Mouse (Mus musculus) MEL (cell line): ENCODE data around the gene Ncoa7. TPM values are rescaled to one million over a fixed set of nuclear protein-coding genes. Genes with fewer than 3 reads are reported as not detected.

ENCODE experiments used
- DNase-seq: peaks from one replicate; pipeline ENCODE4 v3.0.0; 2011; ENCODE audit warnings: low read depth, low spot score
- H3K27ac ChIP-seq: 2 replicates; pipeline ENCODE4 v1.5.1; 2012; ENCODE audit warnings: low read depth, mild to moderate bottlenecking, control low read depth, low read length, moderate library complexity; ENCODE audit not compliant: control insufficient read depth
- H3K27me3 ChIP-seq, 2 experiments: fragments of 150-350 bp in 1 of 2; sonication (generic) in 1 of 2; 2 replicates each; pipeline ENCODE4 v1.6.1; 2012; ENCODE audit warnings: low read length in 2 of 2, mild to moderate bottlenecking in 2 of 2, improper control_type of control experiment in 1 of 2, moderate library complexity in 1 of 2; ENCODE audit not compliant: insufficient read depth in 2 of 2, control insufficient read depth in 1 of 2
- H3K36me3 ChIP-seq, 2 experiments: 2 replicates each; pipeline ENCODE4 v1.6.1; 2012 to 2014; ENCODE audit warnings: low read length in 2 of 2, improper control_type of control experiment in 1 of 2, inconsistent platforms in 1 of 2, mild to moderate bottlenecking in 1 of 2; ENCODE audit not compliant: insufficient read depth in 2 of 2, control insufficient read depth in 1 of 2
- H3K4me1 ChIP-seq, 2 experiments: fragments of 150-350 bp in 1 of 2; sonication (generic) in 1 of 2; 2 replicates each; pipeline ENCODE4 v1.6.1; 2012; ENCODE audit warnings: low read length in 2 of 2, improper control_type of control experiment in 1 of 2, mild to moderate bottlenecking in 1 of 2; ENCODE audit not compliant: insufficient read depth in 2 of 2, control insufficient read depth in 1 of 2
- H3K4me3 ChIP-seq, 2 experiments: fragments of 150-350 bp in 1 of 2; sonication (generic) in 1 of 2; 2 replicates each; pipeline ENCODE4 v1.5.1; 2012; ENCODE audit warnings: low read depth in 2 of 2, low read length in 2 of 2, mild to moderate bottlenecking in 2 of 2, moderate library complexity in 2 of 2, control low read depth in 1 of 2, improper control_type of control experiment in 1 of 2; ENCODE audit not compliant: control insufficient read depth in 1 of 2, insufficient read depth in 1 of 2
- H3K79me2 ChIP-seq: 2 replicates; pipeline ENCODE4 v1.6.1; 2012; ENCODE audit warnings: mild to moderate bottlenecking, low read length, moderate library complexity; ENCODE audit not compliant: control insufficient read depth, poor library complexity, insufficient read depth
- H3K9ac ChIP-seq: 2 replicates; pipeline ENCODE4 v1.6.1; 2012; ENCODE audit warnings: low read depth, mild to moderate bottlenecking, control low read depth, low read length, moderate library complexity; ENCODE audit not compliant: control insufficient read depth, poor library complexity, severe bottlenecking
- H3K9me3 ChIP-seq: fragments of 150-350 bp; sonication (generic); replicated peaks from 2 replicates; pipeline ENCODE4 v1.6.1; 2012; ENCODE audit warnings: mild to moderate bottlenecking, low read length, improper control_type of control experiment, moderate library complexity; ENCODE audit not compliant: insufficient read depth
- CHD1 ChIP-seq: IDR thresholded peaks from 2 replicates; pipeline ENCODE4 v1.6.1; 2012; ENCODE audit warnings: low read depth, mild to moderate bottlenecking, inconsistent platforms, low read length, improper control_type of control experiment
- CTCF ChIP-seq, 3 experiments: IDR thresholded peaks in 2 of 3; conservative IDR thresholded peaks in 1 of 3; 2 replicates each; pipeline ENCODE4 v1.5.1; 2011 to 2012; ENCODE audit warnings: low read length in 3 of 3, low read depth in 2 of 3, mild to moderate bottlenecking in 2 of 3, improper control_type of control experiment in 1 of 3, inconsistent platforms in 1 of 3, mixed read lengths in 1 of 3, moderate library complexity in 1 of 3; ENCODE audit not compliant: control insufficient read depth in 1 of 3, insufficient read depth in 1 of 3, poor library complexity in 1 of 3, severe bottlenecking in 1 of 3
- ELF1 ChIP-seq: IDR thresholded peaks from 2 replicates; pipeline ENCODE4 v1.6.1; 2014; ENCODE audit warnings: low read depth, mild to moderate bottlenecking, inconsistent platforms, low read length, improper control_type of control experiment, moderate library complexity
- ETS1 ChIP-seq: IDR thresholded peaks from 2 replicates; pipeline ENCODE4 v1.6.1; 2012; ENCODE audit warnings: low read depth, mild to moderate bottlenecking, inconsistent platforms, low read length, improper control_type of control experiment, moderate library complexity
- GATA1 ChIP-seq: IDR thresholded peaks from 2 replicates; pipeline ENCODE4 v1.6.1; 2011; ENCODE audit warnings: low read depth, low read length, improper control_type of control experiment
- JUND ChIP-seq: IDR thresholded peaks from 2 replicates; pipeline ENCODE4 v1.6.1; 2011; ENCODE audit warnings: low read depth, mild to moderate bottlenecking, improper control_type of control experiment, low read length
- KAT2A ChIP-seq: conservative IDR thresholded peaks from 2 replicates; pipeline ENCODE4 v1.6.1; 2012; ENCODE audit warnings: low read depth, low read length, improper control_type of control experiment, inconsistent platforms
- MAFK ChIP-seq: IDR thresholded peaks from 2 replicates; pipeline ENCODE4 v1.6.1; 2011; ENCODE audit warnings: low read depth, mild to moderate bottlenecking, low read length, improper control_type of control experiment, borderline replicate concordance
- MAX ChIP-seq: IDR thresholded peaks from 2 replicates; pipeline ENCODE4 v1.6.1; 2011; ENCODE audit warnings: low read length, improper control_type of control experiment
- MEF2A ChIP-seq: IDR thresholded peaks from 2 replicates; pipeline ENCODE4 v1.6.1; 2014; ENCODE audit warnings: low read depth, mild to moderate bottlenecking, inconsistent platforms, low read length, improper control_type of control experiment; ENCODE audit not compliant: poor library complexity, insufficient replicate concordance, severe bottlenecking; ENCODE audit errors: extremely low read depth
- MYC ChIP-seq: IDR thresholded peaks from 2 replicates; pipeline ENCODE4 v1.6.1; 2011; ENCODE audit warnings: low read depth, mild to moderate bottlenecking, low read length, improper control_type of control experiment, moderate library complexity
- POLR2AphosphoS5 ChIP-seq: IDR thresholded peaks from 2 replicates; pipeline ENCODE4 v1.6.1; 2012; ENCODE audit warnings: low read depth, borderline replicate concordance, mild to moderate bottlenecking, inconsistent platforms, low read length, moderate library complexity, mixed read lengths
- RAD21 ChIP-seq: IDR thresholded peaks from 2 replicates; pipeline ENCODE4 v1.6.1; 2011; ENCODE audit warnings: mild to moderate bottlenecking, low read depth, low read length, improper control_type of control experiment
- RCOR1 ChIP-seq: IDR thresholded peaks from 2 replicates; pipeline ENCODE4 v1.6.1; 2012; ENCODE audit warnings: low read depth, mild to moderate bottlenecking, inconsistent platforms, low read length, improper control_type of control experiment
- SMC3 ChIP-seq: IDR thresholded peaks from 2 replicates; pipeline ENCODE4 v1.6.1; 2011; ENCODE audit warnings: low read depth, low read length, improper control_type of control experiment
- TBP ChIP-seq: IDR thresholded peaks from 2 replicates; pipeline ENCODE4 v1.8.0; 2011; ENCODE audit warnings: low read depth, low read length, improper control_type of control experiment
- polyA plus RNA-seq, 2 experiments: library from polyadenylated mRNA; stranded (reverse) in 1 of 2; unstranded in 1 of 2; fragments of >175 nt in 1 of 2; fragments of >200 nt in 1 of 2; gene quantifications; 2 replicates each; pipeline versions ENCODE4 v1.2.1 to v1.2.4; 2012; ENCODE audit warnings: low replicate concordance in 2 of 2, low read depth in 1 of 2; ENCODE audit not compliant: insufficient read length in 2 of 2, insufficient read depth in 1 of 2, missing spikeins in 1 of 2
- total RNA-seq: library from RNA; depleted of rRNA; stranded (reverse); fragments of 300-350 nt; gene quantifications from 2 replicates; pipeline ENCODE4 v1.2.3, GENCODE M21; 2012

The Ncoa7 gene
- total and polyA plus RNA-seq, 3 experiments: 1.7 to 64.9 (median 4.2) TPM

DNA sequence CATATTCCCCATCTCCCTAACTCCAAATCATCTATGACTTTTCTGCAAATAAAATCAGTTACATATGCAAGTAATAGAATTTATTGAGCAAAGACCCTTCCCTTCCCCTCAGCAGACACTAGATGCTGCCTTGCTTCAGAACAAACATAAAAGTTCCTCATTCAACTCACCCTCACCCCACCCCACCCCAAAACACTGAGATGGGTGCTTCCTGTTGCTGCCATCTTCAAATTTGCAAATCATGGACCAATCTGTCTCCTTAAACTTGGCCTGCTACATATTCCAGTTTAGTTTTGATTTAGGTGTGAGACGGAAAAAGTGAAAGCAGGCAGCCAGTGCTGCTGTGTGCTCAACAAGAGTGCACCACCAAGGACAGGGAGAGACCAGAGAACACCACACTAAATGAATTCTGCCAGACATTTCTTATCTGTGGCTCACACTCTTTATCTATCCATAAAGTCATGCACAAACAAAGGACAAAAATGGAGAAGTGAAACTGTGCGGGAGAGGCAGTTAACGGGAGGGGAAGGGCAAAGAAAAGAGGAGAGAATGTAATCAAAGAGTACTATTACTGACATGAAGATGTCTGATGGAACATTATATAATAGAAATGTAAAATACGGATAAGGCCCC, 48.2 kb downstream of the Ncoa7 start (continued):
- TF ChIP-seq ELF1 (peak; percentile 39; the same call in 1 of the 2 replicates), KAT2A (no peak), RAD21 (no peak), MAFK (peak; percentile 60; the same call in 1 of the 2 replicates)

DNA sequence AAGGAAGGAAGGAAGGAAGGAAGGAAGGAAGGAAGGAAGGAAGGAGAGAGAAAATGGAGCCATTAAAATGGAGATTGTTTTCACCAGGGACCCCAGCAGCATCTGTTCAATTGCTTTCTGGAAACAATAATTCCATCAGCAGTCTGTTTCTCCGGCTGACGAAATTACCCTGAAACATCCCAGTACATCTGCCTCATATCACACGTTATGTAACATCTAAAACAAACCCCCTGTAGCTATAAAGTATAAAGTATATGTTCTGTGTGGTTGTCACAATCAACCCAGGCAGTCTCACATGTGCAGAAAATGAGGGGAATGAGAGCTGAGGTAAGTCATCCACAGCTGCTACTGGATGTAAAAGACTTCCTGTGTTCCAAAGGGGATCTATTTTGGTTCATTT, 49.0 kb downstream of the Ncoa7 start:
- Histone ChIP-seq H3K9ac (peak overlapping the region; percentile 59), H3K4me1 (peaks cover 20 to 24% of the 10 kb centered on the region in 2 experiments), H3K4me3 (peak overlapping the region in 1 of 2 experiments; percentile 50; a peak in 1 of 4 replicates), H3K79me2 (no peaks in the 10 kb centered on the region), H3K36me3 (peaks cover 0 to 38% of the 10 kb centered on the region in 2 experiments; a peak in 2 of 4 replicates), H3K27ac (peak overlapping the region; percentile 92)
- peak; percentile 40 for DNase-seq
- TF ChIP-seq SMC3: no peak
- TF ChIP-seq MAX: no peak
- TF ChIP-seq, all 39 proteins: peak for 0
- H3K9me3 ChIP-seq: no peaks in the 10 kb centered on the region
- no peaks in the 10 kb centered on the region for H3K27me3 ChIP-seq

DNA sequence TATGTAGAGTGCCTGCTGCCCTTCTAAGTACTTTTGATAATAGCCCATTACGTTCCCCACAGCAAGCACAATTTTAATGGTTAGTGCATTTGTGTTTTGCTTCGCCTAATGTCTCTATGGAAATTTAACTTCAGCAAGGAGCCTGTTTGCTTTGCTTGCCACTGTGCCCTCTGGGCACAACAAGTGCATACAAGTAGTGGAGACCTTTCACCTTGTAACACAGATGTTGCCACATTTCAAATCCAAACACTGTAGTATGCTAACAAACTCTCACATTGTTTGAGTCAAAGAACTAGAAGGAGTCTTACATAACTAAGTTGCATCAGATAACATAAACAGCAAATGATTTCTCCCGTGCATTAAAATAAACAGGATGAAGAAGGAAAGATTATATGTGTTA, 50.6 kb downstream of the Ncoa7 start:
- Histone ChIP-seq H3K27ac (no peak overlapping the region), H3K27me3 (no peaks in the 10 kb centered on the region), H3K9ac (no peak overlapping the region), H3K36me3 (peaks cover 0 to 40% of the 10 kb centered on the region in 2 experiments; a peak in 2 of 4 replicates), H3K4me1 (peaks cover 20 to 24% of the 10 kb centered on the region in 2 experiments), H3K9me3 (no peaks in the 10 kb centered on the region), H3K79me2 (no peaks in the 10 kb centered on the region), H3K4me3 (no peak overlapping the region)
- no peak for TF ChIP-seq RCOR1
- TF ChIP-seq TBP: no peak
- no peak for TF ChIP-seq CTCF (IDR thresholded peaks at IDR 0.05 in 2 of 3, conservative IDR thresholded peaks at IDR 0.05 in 1 of 3; ENCODE audit: control insufficient read depth in 1 of 3, insufficient read depth in 1 of 3, low read depth in 2 of 3, low read length in 3 of 3, poor library complexity in 1 of 3, severe bottlenecking in 1 of 3)
- TF ChIP-seq MYC: no peak
- no peak for TF ChIP-seq CHD1
- no peak for TF ChIP-seq POLR2AphosphoS5
- TF ChIP-seq MAFK: no peak
- TF ChIP-seq ETS1: no peak
- no peak for TF ChIP-seq RAD21
- no peak for TF ChIP-seq GATA1
- no peak for TF ChIP-seq JUND
- no peak for TF ChIP-seq MEF2A
- no peak for DNase-seq
